Mouse (Mus musculus) ES-E14 (cell line): ENCODE results near the gene Rnf43. TPM values are rescaled to one million over a fixed set of nuclear protein-coding genes. Genes with fewer than 3 reads are reported as not detected.

Experiments used
- DNase-seq: peaks from one replicate; pipeline ENCODE4 v3.0.0-alpha.2; 2013; ENCODE audit warnings: low read depth, low spot score
- H3K27ac ChIP-seq: 2 replicates; pipeline ENCODE4 v1.5.1; 2012; ENCODE audit warnings: low read depth, mild to moderate bottlenecking, low read length, moderate library complexity, mixed read lengths; ENCODE audit not compliant: poor library complexity, insufficient read depth, severe bottlenecking
- H3K36me3 ChIP-seq: 2 replicates; pipeline ENCODE4 v1.6.1; 2012; ENCODE audit warnings: mild to moderate bottlenecking, low read length, moderate library complexity, mixed read lengths; ENCODE audit not compliant: control insufficient read depth, poor library complexity, insufficient read depth, severe bottlenecking
- H3K4me1 ChIP-seq, 2 experiments: fragments of 150-350 bp in 1 of 2; sonication (generic) in 1 of 2; 2 replicates each; pipeline ENCODE4 v1.6.1; 2012; ENCODE audit warnings: low read length in 2 of 2, mild to moderate bottlenecking in 1 of 2, mixed read lengths in 1 of 2; ENCODE audit not compliant: control insufficient read depth in 2 of 2, insufficient read depth in 2 of 2, poor library complexity in 1 of 2
- H3K4me3 ChIP-seq, 2 experiments: fragments of 150-350 bp in 1 of 2; sonication (generic) in 1 of 2; 2 replicates each; pipeline ENCODE4 v1.5.1; 2012; ENCODE audit warnings: low read length in 2 of 2, low read depth in 1 of 2, mild to moderate bottlenecking in 1 of 2, mixed read lengths in 1 of 2; ENCODE audit not compliant: insufficient read depth in 1 of 2, poor library complexity in 1 of 2, severe bottlenecking in 1 of 2
- H3K9ac ChIP-seq: 2 replicates; pipeline ENCODE4 v1.6.1; 2012; ENCODE audit warnings: low read depth, mild to moderate bottlenecking, low read length, mixed read lengths; ENCODE audit not compliant: poor library complexity, insufficient read depth, severe bottlenecking
- H3K9me3 ChIP-seq: fragments of 150-350 bp; sonication (generic); 2 replicates; pipeline ENCODE4 v1.6.1; 2012; ENCODE audit warnings: low read depth, mild to moderate bottlenecking, low read length; ENCODE audit not compliant: control insufficient read depth, insufficient read depth
- CHD2 ChIP-seq: IDR thresholded peaks from 2 replicates; pipeline ENCODE4 v1.6.1; 2014; ENCODE audit warnings: mild to moderate bottlenecking, low read depth, low read length, inconsistent platforms
- HCFC1 ChIP-seq: IDR thresholded peaks from 2 replicates; pipeline ENCODE4 v1.6.1; 2012; ENCODE audit warnings: low read length, inconsistent platforms, borderline replicate concordance; ENCODE audit not compliant: insufficient read depth
- MAFK ChIP-seq: IDR thresholded peaks from 2 replicates; pipeline ENCODE4 v1.6.1; 2014; ENCODE audit warnings: mild to moderate bottlenecking, low read depth, low read length, inconsistent platforms; ENCODE audit not compliant: insufficient read depth
- ZC3H11A ChIP-seq: IDR thresholded peaks from 2 replicates; pipeline ENCODE4 v1.6.1; 2012; ENCODE audit warnings: low read depth, mild to moderate bottlenecking, inconsistent platforms, low read length, borderline replicate concordance
- ZNF384 ChIP-seq: IDR thresholded peaks from 2 replicates; pipeline ENCODE4 v1.6.1; 2012; ENCODE audit warnings: low read depth, low read length, inconsistent platforms
- in situ Hi-C, 2 experiments: fragments of 600-800 bp; cut with MboI; formaldehyde crosslinking; loops; one replicate each; pipeline ENCODE4 v1.15.1; 2025; ENCODE audit warnings: low sequenced_read_pairs in 2 of 2, inconsistent platforms in 1 of 2; ENCODE audit not compliant: unreplicated experiment in 2 of 2
- total RNA-seq: library from RNA; depleted of rRNA; stranded (reverse); fragments of 300-350 nt; gene quantifications from 2 replicates; pipeline ENCODE4 v1.2.3, GENCODE M21; 2012

Rnf43 gene
- total RNA-seq, 1 experiment, result 1.2 TPM

DNA sequence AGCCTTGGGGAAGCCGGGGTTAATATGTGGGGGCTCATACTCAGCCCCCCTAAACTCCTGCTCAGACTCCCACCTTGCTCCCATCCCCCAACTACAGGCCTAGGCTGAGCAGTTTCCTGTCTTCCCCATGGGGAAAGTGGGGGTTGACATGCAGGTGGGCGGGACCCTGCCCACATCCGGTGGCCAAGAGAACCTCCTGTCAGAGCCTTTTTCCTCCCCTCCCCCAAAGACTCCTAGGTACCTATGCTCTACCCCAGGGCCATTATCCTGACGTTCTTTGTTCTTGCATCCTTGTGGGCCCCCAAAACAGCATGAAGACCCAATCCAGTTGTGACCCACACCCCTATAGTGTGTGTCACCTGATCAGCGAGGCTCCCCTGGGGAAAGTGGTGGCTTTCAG lies 92.1 kb downstream of the Rnf43 start:
- H3K36me3 ChIP-seq, result no peaks in the 10 kb centered on the region
- TF ChIP-seq CHD2 (no peak), ZNF384 (no peak), ZC3H11A (no peak), MAFK (no peak), HCFC1 (no peak)
- peaks cover 0 to 19% of the 10 kb centered on the region in 2 experiments; a peak in 2 of 4 replicates for H3K4me1 ChIP-seq
- in situ Hi-C loops, result no loop called here
- H3K9ac ChIP-seq, result no peak overlapping the region
- H3K27ac ChIP-seq, result no peak overlapping the region
- no peak overlapping the region for H3K4me3 ChIP-seq
- H3K9me3 ChIP-seq, result no peaks in the 10 kb centered on the region
- DNase-seq, result no peak

DNA sequence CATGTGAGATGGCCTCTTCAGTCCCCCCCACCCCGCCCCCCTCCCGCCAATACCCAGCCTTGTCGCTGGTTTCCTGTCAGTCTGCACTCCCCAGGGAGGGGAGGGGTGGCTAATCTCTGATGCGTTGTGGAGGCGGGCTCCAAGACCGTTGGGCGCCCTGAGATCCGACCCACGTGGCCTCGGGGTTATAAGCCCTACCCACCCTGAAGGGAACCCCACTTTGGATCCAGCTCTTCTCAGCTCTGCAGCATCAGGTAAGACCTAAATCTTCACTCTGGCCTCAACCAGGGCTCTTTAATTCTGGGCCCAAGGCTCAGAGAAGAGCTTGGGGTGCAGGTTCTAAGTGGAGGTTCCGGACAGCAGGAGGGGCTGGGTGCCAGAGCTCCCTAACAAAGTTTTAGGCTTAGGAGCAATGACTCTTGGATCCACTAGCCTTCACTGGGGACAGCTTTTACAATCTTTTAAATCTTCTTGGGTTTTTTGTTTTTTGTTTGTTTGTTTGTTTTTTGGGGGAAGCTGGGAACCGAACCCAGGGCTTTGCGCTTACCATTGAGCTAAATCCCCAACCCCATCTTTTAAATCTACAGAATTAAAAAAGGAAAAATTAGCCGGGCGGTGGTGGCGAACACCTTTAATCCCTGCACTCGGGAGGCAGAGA lies 93.0 kb downstream of the Rnf43 start:
- Histone ChIP-seq H3K4me3 (peak overlapping the region; percentile 4 to 44; a peak in 1 of 4 replicates), H3K9me3 (no peaks in the 10 kb centered on the region), H3K9ac (peak overlapping the region; percentile 35), H3K27ac (no peak overlapping the region; the same call in 1 of the 2 replicates), H3K4me1 (peaks cover 0 to 16% of the 10 kb centered on the region in 2 experiments; a peak in 2 of 4 replicates), H3K36me3 (no peaks in the 10 kb centered on the region)
- TF ChIP-seq MAFK, result no peak
- no peak for TF ChIP-seq HCFC1
- TF ChIP-seq ZNF384, result no peak
- TF ChIP-seq ZC3H11A, result no peak
- TF ChIP-seq CHD2, result no peak
- no peak for DNase-seq
- in situ Hi-C loops, result no loop called here

DNA sequence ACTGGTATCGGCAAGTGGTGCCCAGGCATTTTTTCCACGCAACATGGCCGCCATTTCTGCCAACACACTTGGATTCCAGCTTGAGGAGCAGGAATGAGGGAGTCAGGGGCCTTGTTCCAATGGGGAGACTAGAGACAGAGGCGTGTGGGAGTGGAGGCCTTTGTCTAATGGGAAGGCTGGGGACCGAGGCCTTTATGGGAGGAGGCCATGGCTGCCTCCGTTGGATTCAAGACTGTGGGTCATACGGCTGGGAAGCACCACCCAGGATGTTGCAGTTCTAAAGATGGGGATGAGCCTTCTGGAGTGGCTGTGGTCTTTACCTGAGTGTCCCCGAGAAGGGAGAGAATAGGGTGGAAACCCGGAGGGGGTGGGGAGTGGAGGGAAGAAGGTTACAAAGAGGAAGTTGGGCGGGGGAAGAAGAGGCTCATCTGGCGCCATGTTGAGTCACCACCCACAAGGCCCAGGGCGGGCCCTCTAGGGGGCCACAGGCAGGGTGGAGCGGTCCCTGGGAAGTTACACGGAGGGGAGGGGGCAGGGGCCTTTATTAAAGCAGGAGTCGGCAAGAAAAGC lies 93.8 kb downstream of the Rnf43 start:
- in situ Hi-C loops, result no loop called here
- Histone ChIP-seq H3K27ac (peak overlapping the region; percentile 3; the same call in 1 of the 2 replicates), H3K9ac (peak overlapping the region; percentile 65; the same call in 1 of the 2 replicates), H3K4me3 (peak overlapping the region; percentile 20 to 38; a peak in 3 of 4 replicates), H3K36me3 (no peaks in the 10 kb centered on the region), H3K4me1 (peaks cover 0 to 16% of the 10 kb centered on the region in 2 experiments; a peak in 2 of 4 replicates), H3K9me3 (no peaks in the 10 kb centered on the region)
- TF ChIP-seq ZNF384, result no peak
- no peak for TF ChIP-seq CHD2
- TF ChIP-seq HCFC1, result no peak
- TF ChIP-seq MAFK, result no peak
- no peak for TF ChIP-seq ZC3H11A
- no peak for DNase-seq

DNA sequence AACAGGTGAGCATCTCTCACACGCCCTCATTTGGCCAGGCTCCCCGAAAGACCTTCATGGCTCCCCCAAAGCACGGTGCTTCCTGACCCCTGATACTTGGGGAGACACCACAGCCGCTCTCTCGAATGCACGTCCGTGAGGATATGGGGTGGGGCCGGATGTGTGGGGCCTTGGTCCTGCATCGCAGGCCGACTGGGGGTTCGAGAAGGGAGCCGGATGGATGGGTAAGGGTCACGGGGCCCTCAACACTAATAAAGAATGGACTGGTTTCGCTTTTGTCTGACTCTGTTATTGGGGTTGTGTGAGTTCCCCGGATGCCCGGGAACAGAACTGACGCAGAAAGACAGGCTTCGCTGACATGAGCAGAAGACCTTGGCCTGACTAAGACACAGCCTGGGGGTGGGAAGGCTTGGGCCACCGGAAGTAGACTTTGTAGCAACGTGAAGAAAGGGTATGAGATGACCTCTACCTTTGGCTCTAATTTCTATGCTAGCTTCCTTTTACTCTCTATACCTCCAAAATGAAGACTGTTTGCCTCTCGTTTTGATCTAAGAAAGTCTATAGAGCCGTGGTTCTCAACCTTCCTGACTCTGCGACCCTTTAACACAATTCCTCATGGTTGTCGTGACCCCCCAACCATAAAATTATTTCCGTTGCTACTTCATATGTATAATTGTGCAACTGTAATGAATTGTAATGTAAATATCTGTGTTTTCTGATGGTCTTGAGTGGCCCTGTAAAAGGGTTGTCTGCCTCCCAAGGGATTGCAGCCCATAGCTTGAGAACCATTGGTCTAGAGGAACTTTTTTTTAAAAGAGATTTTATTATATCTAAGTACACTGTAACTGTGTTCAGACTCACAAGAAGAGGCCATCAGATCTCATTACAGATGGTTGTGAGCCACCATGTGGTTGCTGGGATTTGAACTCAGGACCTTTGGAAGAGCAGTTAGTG lies 94.8 kb downstream of the Rnf43 start:
- H3K9me3 ChIP-seq, result no peaks in the 10 kb centered on the region
- H3K9ac ChIP-seq, result peak overlapping the region; percentile 54; the same call in 1 of the 2 replicates
- no peaks in the 10 kb centered on the region for H3K36me3 ChIP-seq
- no peak for DNase-seq
- H3K4me1 ChIP-seq, result peaks cover 0 to 9% of the 10 kb centered on the region in 2 experiments; a peak in 2 of 4 replicates
- in situ Hi-C loops, result no loop called here
- H3K4me3 ChIP-seq, result peak overlapping the region; percentile 20 to 38
- no peak for TF ChIP-seq CHD2
- TF ChIP-seq MAFK, result no peak
- no peak for TF ChIP-seq ZNF384
- TF ChIP-seq ZC3H11A, result no peak
- TF ChIP-seq HCFC1, result no peak
- peak overlapping the region; percentile 3; the same call in 1 of the 2 replicates for H3K27ac ChIP-seq
